Mouse (Mus musculus): ENCODE results near the gene Rhbdf1.
A peak's percentile ranks its signal among the peaks of the same experiment; 100 is the strongest.

The Rhbdf1 gene

GRCm38 (mm10) chr11:32190603-32191110, 31.4 kb downstream of the Rhbdf1 start:
- no peak for DNase-seq (ENCODE audit: low spot score)

- DNase-seq (ENCODE audit: low spot score): no peak
Observed at GRCm38 (mm10) chr11:32190119-32190518, 32.0 kb downstream of the Rhbdf1 start.

- DNase-seq (ENCODE audit: low spot score): no peak
Observed at GRCm38 (mm10) chr11:32189434-32189833, 32.7 kb downstream of the Rhbdf1 start.

GRCm38 (mm10) chr11:32188881-32189280, 33.2 kb downstream of the Rhbdf1 start:
- no peak for DNase-seq (ENCODE audit: low spot score)

- no peak for DNase-seq (ENCODE audit: low spot score)
Observed at GRCm38 (mm10) chr11:32187256-32187655, 34.8 kb downstream of the Rhbdf1 start.

- no peak for DNase-seq (ENCODE audit: low spot score)
Observed at GRCm38 (mm10) chr11:32186031-32186430, 36.1 kb downstream of the Rhbdf1 start.

GRCm38 (mm10) chr11:32184469-32184868, 37.6 kb downstream of the Rhbdf1 start:
- no peak for DNase-seq (ENCODE audit: low spot score)

- peak; percentile 66 for DNase-seq (ENCODE audit: low spot score)
Observed at GRCm38 (mm10) chr11:32181973-32182868, 39.9 kb downstream of the Rhbdf1 start.

GRCm38 (mm10) chr11:32181246-32181645, 40.9 kb downstream of the Rhbdf1 start:
- DNase-seq (ENCODE audit: low spot score): no peak

GRCm38 (mm10) chr11:32178506-32178905, 43.6 kb downstream of the Rhbdf1 start:
- DNase-seq (ENCODE audit: low spot score): no peak

GRCm38 (mm10) chr11:32166683-32167082, 55.4 kb downstream of the Rhbdf1 start:
- no peak for DNase-seq (ENCODE audit: low spot score)

- DNase-seq (ENCODE audit: low spot score): peak; percentile 46
Observed at GRCm38 (mm10) chr11:32161922-32162804, 59.9 kb downstream of the Rhbdf1 start.

GRCm38 (mm10) chr11:32161500-32161899, 60.6 kb downstream of the Rhbdf1 start:
- no peak for DNase-seq (ENCODE audit: low spot score)

- no peak for DNase-seq (ENCODE audit: low spot score)
Observed at GRCm38 (mm10) chr11:32160341-32160740, 61.8 kb downstream of the Rhbdf1 start.

Measured in spleen, adult 12 weeks (tissue).